Mouse (Mus musculus) ES-E14 (cell line): ENCODE measurements at regions not wholly inside any gene's neighbourhood (a gene's known extent, or its start where the extent isn't known, plus 50 kb on each side); places are given as distances from the start of the nearest gene placed in this dataset.

ENCODE experiments used
- DNase-seq: peaks from one replicate; pipeline ENCODE4 v3.0.0-alpha.2; 2013; ENCODE audit warnings: low read depth, low spot score
- H3K27ac ChIP-seq: 2 replicates; pipeline ENCODE4 v1.5.1; 2012; ENCODE audit warnings: low read depth, mild to moderate bottlenecking, low read length, moderate library complexity, mixed read lengths; ENCODE audit not compliant: poor library complexity, insufficient read depth, severe bottlenecking
- H3K36me3 ChIP-seq: 2 replicates; pipeline ENCODE4 v1.6.1; 2012; ENCODE audit warnings: mild to moderate bottlenecking, low read length, moderate library complexity, mixed read lengths; ENCODE audit not compliant: control insufficient read depth, poor library complexity, insufficient read depth, severe bottlenecking
- H3K4me1 ChIP-seq, 2 experiments: fragments of 150-350 bp in 1 of 2; sonication (generic) in 1 of 2; 2 replicates each; pipeline ENCODE4 v1.6.1; 2012; ENCODE audit warnings: low read length in 2 of 2, mild to moderate bottlenecking in 1 of 2, mixed read lengths in 1 of 2; ENCODE audit not compliant: control insufficient read depth in 2 of 2, insufficient read depth in 2 of 2, poor library complexity in 1 of 2
- H3K4me3 ChIP-seq, 2 experiments: fragments of 150-350 bp in 1 of 2; sonication (generic) in 1 of 2; 2 replicates each; pipeline ENCODE4 v1.5.1; 2012; ENCODE audit warnings: low read length in 2 of 2, low read depth in 1 of 2, mild to moderate bottlenecking in 1 of 2, mixed read lengths in 1 of 2; ENCODE audit not compliant: insufficient read depth in 1 of 2, poor library complexity in 1 of 2, severe bottlenecking in 1 of 2
- H3K9ac ChIP-seq: 2 replicates; pipeline ENCODE4 v1.6.1; 2012; ENCODE audit warnings: low read depth, mild to moderate bottlenecking, low read length, mixed read lengths; ENCODE audit not compliant: poor library complexity, insufficient read depth, severe bottlenecking
- H3K9me3 ChIP-seq: fragments of 150-350 bp; sonication (generic); 2 replicates; pipeline ENCODE4 v1.6.1; 2012; ENCODE audit warnings: low read depth, mild to moderate bottlenecking, low read length; ENCODE audit not compliant: control insufficient read depth, insufficient read depth
- CHD2 ChIP-seq: IDR thresholded peaks from 2 replicates; pipeline ENCODE4 v1.6.1; 2014; ENCODE audit warnings: mild to moderate bottlenecking, low read depth, low read length, inconsistent platforms
- HCFC1 ChIP-seq: IDR thresholded peaks from 2 replicates; pipeline ENCODE4 v1.6.1; 2012; ENCODE audit warnings: low read length, inconsistent platforms, borderline replicate concordance; ENCODE audit not compliant: insufficient read depth
- MAFK ChIP-seq: IDR thresholded peaks from 2 replicates; pipeline ENCODE4 v1.6.1; 2014; ENCODE audit warnings: mild to moderate bottlenecking, low read depth, low read length, inconsistent platforms; ENCODE audit not compliant: insufficient read depth
- ZC3H11A ChIP-seq: IDR thresholded peaks from 2 replicates; pipeline ENCODE4 v1.6.1; 2012; ENCODE audit warnings: low read depth, mild to moderate bottlenecking, inconsistent platforms, low read length, borderline replicate concordance
- ZNF384 ChIP-seq: IDR thresholded peaks from 2 replicates; pipeline ENCODE4 v1.6.1; 2012; ENCODE audit warnings: low read depth, low read length, inconsistent platforms
- in situ Hi-C, 2 experiments: fragments of 600-800 bp; cut with MboI; formaldehyde crosslinking; loops; one replicate each; pipeline ENCODE4 v1.15.1; 2025; ENCODE audit warnings: low sequenced_read_pairs in 2 of 2, inconsistent platforms in 1 of 2; ENCODE audit not compliant: unreplicated experiment in 2 of 2

DNA sequence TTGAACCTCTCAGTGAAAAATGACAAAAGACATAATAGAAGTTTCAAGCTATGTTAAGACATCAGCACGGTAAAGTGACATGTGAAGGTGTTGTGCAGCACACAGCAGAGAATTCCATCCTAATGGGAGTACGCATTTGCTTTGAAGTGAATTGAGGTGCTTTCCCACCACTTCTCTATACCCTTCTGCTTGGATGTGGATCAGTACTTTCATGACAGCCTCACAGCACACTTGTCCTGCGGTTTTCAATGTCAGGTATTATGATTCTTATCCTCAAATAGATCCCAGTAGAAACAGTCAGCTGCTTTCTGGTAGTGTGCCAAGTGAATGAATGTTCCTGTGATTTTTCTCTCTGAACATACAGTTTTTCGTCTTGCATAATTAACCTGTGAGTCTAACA is 380.6 kb upstream of the Cntn5 start:
- no peaks in the 10 kb centered on the region for H3K36me3 ChIP-seq
- no peak overlapping the region for H3K4me3 ChIP-seq
- H3K9ac ChIP-seq, result no peak overlapping the region
- TF ChIP-seq ZC3H11A, result no peak
- TF ChIP-seq CHD2, result no peak
- TF ChIP-seq HCFC1, result no peak
- TF ChIP-seq MAFK, result no peak
- TF ChIP-seq ZNF384, result no peak
- H3K27ac ChIP-seq, result no peak overlapping the region
- in situ Hi-C loops, result no loop called here
- no peaks in the 10 kb centered on the region for H3K4me1 ChIP-seq
- no peak for DNase-seq
- H3K9me3 ChIP-seq, result no peaks in the 10 kb centered on the region

DNA sequence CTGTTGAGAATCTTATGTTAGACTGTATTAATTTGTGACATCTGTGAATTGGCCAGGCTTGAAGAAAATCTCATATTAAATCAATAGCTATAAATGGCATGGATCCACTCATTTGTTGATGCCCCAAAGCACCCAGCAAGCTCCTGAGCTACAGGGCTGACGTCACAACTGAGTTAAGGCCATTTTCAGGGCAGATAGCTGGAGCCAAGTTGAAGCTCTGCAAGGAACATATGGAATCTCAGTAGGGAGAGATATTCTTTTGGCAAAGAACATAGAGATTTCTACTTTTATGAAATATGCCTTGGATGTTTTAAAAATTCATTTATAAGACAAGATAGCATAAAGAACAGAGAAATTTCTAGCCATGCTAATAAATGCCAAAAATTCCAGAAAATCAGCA is 380.0 kb upstream of the Cntn5 start:
- Histone ChIP-seq H3K36me3 (no peaks in the 10 kb centered on the region), H3K4me1 (no peaks in the 10 kb centered on the region), H3K4me3 (no peak overlapping the region), H3K9ac (no peak overlapping the region), H3K27ac (no peak overlapping the region), H3K9me3 (no peaks in the 10 kb centered on the region)
- TF ChIP-seq ZC3H11A (no peak), HCFC1 (no peak), MAFK (no peak), ZNF384 (no peak), CHD2 (no peak)
- no peak for DNase-seq
- in situ Hi-C loops, result no loop called here

DNA sequence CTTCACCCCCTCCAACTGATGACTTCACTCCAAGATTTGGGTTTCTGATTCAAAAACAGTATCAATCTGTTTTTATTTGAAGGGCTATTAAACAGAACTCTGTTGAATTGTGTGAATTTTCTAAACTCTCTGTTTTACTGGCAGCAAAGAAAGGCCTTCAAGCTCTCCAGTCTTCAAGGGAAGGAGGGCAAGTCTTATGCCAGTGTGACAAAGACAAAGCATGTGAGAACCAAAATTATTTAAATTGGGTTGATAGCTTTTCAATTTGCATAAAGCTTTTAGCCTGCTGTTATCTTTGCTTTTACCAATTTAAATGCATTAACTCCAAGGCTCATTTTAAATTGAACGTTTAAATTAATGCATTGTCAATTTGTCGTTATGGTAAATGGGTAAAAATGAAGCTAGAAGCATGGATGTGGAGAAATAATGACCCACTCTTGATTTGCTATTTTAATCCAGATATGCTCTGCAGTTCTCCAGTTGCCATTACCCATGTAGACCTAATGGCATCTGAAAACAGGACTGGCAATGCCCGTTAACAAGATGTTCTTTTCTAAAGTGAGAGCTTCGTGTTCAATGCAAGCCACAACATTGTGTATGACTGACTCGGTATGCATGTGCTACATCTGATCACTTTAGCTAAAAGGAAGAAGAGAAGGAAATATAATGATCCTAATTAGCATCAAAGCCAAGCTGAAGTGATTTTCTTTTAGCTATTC is 375.0 kb upstream of the Cntn5 start:
- H3K4me3 ChIP-seq, result no peak overlapping the region
- TF ChIP-seq ZC3H11A (no peak), HCFC1 (no peak), CHD2 (no peak), MAFK (no peak), ZNF384 (no peak)
- in situ Hi-C loops, result no loop called here
- no peaks in the 10 kb centered on the region for H3K36me3 ChIP-seq
- no peaks in the 10 kb centered on the region for H3K9me3 ChIP-seq
- no peaks in the 10 kb centered on the region for H3K4me1 ChIP-seq
- no peak for DNase-seq
- no peak overlapping the region for H3K27ac ChIP-seq
- H3K9ac ChIP-seq, result no peak overlapping the region

DNA sequence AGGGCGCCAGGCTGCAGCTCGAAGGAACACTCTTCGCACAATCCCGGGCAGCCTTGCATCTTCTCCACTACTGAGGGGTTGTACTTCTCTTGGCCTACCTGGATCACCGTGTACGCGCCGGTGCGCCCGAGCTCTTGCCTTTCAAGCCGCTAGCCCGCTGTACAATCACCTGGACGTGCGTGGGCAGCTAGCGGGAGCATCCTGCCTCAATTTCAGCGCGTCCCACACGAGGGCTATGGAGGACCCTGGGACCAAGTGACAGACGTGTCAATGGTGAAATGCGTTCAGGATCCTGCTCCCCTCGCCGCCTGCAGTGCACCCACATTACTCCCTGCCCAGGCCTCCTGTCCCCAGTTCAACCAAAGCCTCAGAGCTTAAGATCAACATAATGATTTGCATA is 373.2 kb upstream of the Cntn5 start:
- H3K9ac ChIP-seq, result no peak overlapping the region
- H3K4me1 ChIP-seq, result no peaks in the 10 kb centered on the region
- H3K9me3 ChIP-seq, result no peaks in the 10 kb centered on the region
- peak overlapping the region; percentile 13 to 36; a peak in 2 of 4 replicates for H3K4me3 ChIP-seq
- in situ Hi-C loops, result no loop called here
- TF ChIP-seq ZNF384, result no peak
- TF ChIP-seq CHD2, result no peak
- TF ChIP-seq ZC3H11A, result no peak
- no peak for TF ChIP-seq MAFK
- TF ChIP-seq HCFC1, result no peak
- no peak for DNase-seq
- H3K27ac ChIP-seq, result no peak overlapping the region
- no peaks in the 10 kb centered on the region for H3K36me3 ChIP-seq
